Mouse (Mus musculus): Measurements from ENCODE around the gene Krt26.

GRCm38 (mm10) chr11:99329655-99330054 lies 8.1 kb downstream of the Krt26 start:
- no peak for TF ChIP-seq CTCF (IDR thresholded peaks at IDR 0.05; ENCODE audit: extremely low read depth, insufficient read depth, low read length)
- TF ChIP-seq POLR2A (IDR thresholded peaks at IDR 0.05; ENCODE audit: extremely low read depth, insufficient read depth, low read length) = no peak
